Mouse (Mus musculus) forebrain, embryonic 13.5 days (tissue): Measurements from ENCODE around the gene Olfr1166. TPM values are rescaled to one million over a fixed set of nuclear protein-coding genes. Genes with fewer than 3 reads are reported as not detected.
"Not testable (repeated sequence)": the region's sequence is repeated elsewhere in the genome, so short reads cannot be mapped to it uniquely, and the experiment has no call there.

ENCODE experiments used
- ATAC-seq: fragments of 200-750 bp; cut with Nextera tagmentation; 2 replicates; pipeline ENCODE4 v1.8.0; 2017
- H3K27ac ChIP-seq: fragments of 300-500 bp; sonication (generic); 2 replicates; pipeline ENCODE4 v1.5.1; 2015; ENCODE audit warnings: inconsistent platforms, mild to moderate bottlenecking, moderate library complexity
- H3K27me3 ChIP-seq: fragments of 300-500 bp; sonication (generic); 2 replicates; pipeline ENCODE4 v1.6.1; 2015; ENCODE audit warnings: mild to moderate bottlenecking, inconsistent platforms
- H3K36me3 ChIP-seq: fragments of 300-500 bp; sonication (generic); 2 replicates; pipeline ENCODE4 v1.6.1; 2015; ENCODE audit warnings: mild to moderate bottlenecking, inconsistent platforms; ENCODE audit not compliant: poor library complexity, severe bottlenecking
- H3K4me1 ChIP-seq: fragments of 300-500 bp; sonication (generic); 2 replicates; pipeline ENCODE4 v1.6.1; 2015; ENCODE audit warnings: inconsistent platforms
- H3K4me2 ChIP-seq: fragments of 300-500 bp; sonication (generic); 2 replicates; pipeline ENCODE4 v1.6.1; 2015; ENCODE audit warnings: inconsistent platforms, mild to moderate bottlenecking, moderate library complexity
- H3K4me3 ChIP-seq: fragments of 300-500 bp; sonication (generic); 2 replicates; pipeline ENCODE4 v1.5.1; 2015; ENCODE audit warnings: mild to moderate bottlenecking, inconsistent platforms
- H3K9ac ChIP-seq: fragments of 300-500 bp; sonication (generic); 2 replicates; pipeline ENCODE4 v1.6.1; 2015; ENCODE audit warnings: mild to moderate bottlenecking, inconsistent platforms
- H3K9me3 ChIP-seq: fragments of 300-500 bp; sonication (generic); replicated peaks from 2 replicates; pipeline ENCODE4 v1.6.1; 2016; ENCODE audit warnings: inconsistent platforms
- WGBS: fragments of 180-500 bp; shearing (Covaris S2); methylation state at CpG from one replicate; pipeline ENCODE4 v1.1.7; 2015; 5-methylcytosine and 5-hydroxymethylcytosine counted together
- polyA plus RNA-seq: library from polyadenylated mRNA; unstranded; fragments of >200 nt; fragmentation: Nextera tagmentation; extraction: Ambion mirVana; gene quantifications from 2 replicates; pipeline ENCODE4 v1.2.1, GENCODE M21; 2015

The Olfr1166 gene
- not detected in 2 replicates for polyA plus RNA-seq

- ATAC-seq, result no peak
- WGBS, result 93% methylated on average over 1 of the region's 1 CpGs
- H3K9ac ChIP-seq, result no peak within 1 kb of the TSS
These were observed at the start of gene Olfr1166 for GRCm38 (mm10) chr2:88128172-88128571. Olfr1166 (minus strand) TSS chr2:88128272.

GRCm38 (mm10) chr2:88155093-88155492, 27.0 kb upstream of the Olfr1166 start, which contains the start of gene Olfr1167:
Olfr1167 (minus strand) TSS chr2:88155193.
- H3K4me2 ChIP-seq, H3K36me3 ChIP-seq, H3K9me3 ChIP-seq, H3K4me1 ChIP-seq, ATAC-seq, H3K4me3 ChIP-seq, H3K9ac ChIP-seq, H3K27ac ChIP-seq, H3K27me3 ChIP-seq: not testable (repeated sequence)
- 82% methylated on average over 1 of the region's 1 CpGs for WGBS

More at GRCm38 (mm10) chr2:88128172-88128571, at the start of gene Olfr1166:
- H3K27me3 ChIP-seq, result no peaks in the 10 kb centered on the region
- no peak within 1 kb of the TSS for H3K27ac ChIP-seq
- H3K4me1 ChIP-seq, result no peaks in the 10 kb centered on the region
- no peaks in the 10 kb centered on the region for H3K36me3 ChIP-seq
- no peak within 1 kb of the TSS for H3K4me3 ChIP-seq
- no peaks in the 10 kb centered on the region for H3K9me3 ChIP-seq
- H3K4me2 ChIP-seq, result no peak within 1 kb of the TSS

DNA sequence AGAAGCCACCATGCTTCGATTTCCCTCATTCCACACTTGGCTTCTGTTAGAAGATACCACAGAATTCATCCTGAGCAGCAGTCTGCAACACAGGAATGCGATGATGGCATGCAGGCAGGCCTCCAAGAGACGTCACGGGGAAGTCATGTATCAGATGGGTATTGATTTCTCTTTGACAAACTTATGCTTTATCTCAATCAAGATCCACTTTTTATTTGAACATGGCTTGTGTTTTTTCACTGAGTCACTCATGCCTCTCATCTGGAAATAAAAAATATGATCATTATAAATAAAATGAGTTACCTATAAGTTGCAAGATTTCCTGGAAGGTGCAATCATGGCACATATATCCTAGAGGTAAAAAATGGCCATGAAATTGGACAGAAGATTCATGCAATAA, 34.2 kb downstream of the Olfr1166 start, which contains the start of gene Olfr1164:
Gene Olfr1164 (minus strand): TSS at position 101 of the 400 bp plus-strand sequence.
- Histone ChIP-seq H3K4me3 (no peak within 1 kb of the TSS), H3K36me3 (no peaks in the 10 kb centered on the region), H3K27ac (no peak within 1 kb of the TSS), H3K27me3 (no peaks in the 10 kb centered on the region), H3K4me1 (no peaks in the 10 kb centered on the region), H3K9ac (no peak within 1 kb of the TSS), H3K4me2 (no peak within 1 kb of the TSS), H3K9me3 (no peaks in the 10 kb centered on the region)
- ATAC-seq, result no peak
- 83% methylated on average over 4 of the region's 4 CpGs for WGBS

Other genes with a start within 250 kb of the Olfr1166 start
- not detected in 2 replicates for gene Olfr1153, start 233.3 kb downstream of the Olfr1166 start, polyA plus RNA-seq
- gene Olfr1154, start 223.1 kb downstream of the Olfr1166 start, polyA plus RNA-seq, result not detected in 2 replicates
- gene Olfr1155, start 183.1 kb downstream of the Olfr1166 start, polyA plus RNA-seq, result not detected in 2 replicates
- not detected in 2 replicates for gene Olfr1156, start 175.2 kb downstream of the Olfr1166 start, polyA plus RNA-seq
- gene Olfr1157, start 160.0 kb downstream of the Olfr1166 start, polyA plus RNA-seq, result not detected in 2 replicates
- not detected in 2 replicates for gene Olfr74, start 153.6 kb downstream of the Olfr1166 start, polyA plus RNA-seq
- not detected in 2 replicates for gene Olfr1158, start 138.2 kb downstream of the Olfr1166 start, polyA plus RNA-seq
- gene Olfr1160, start 120.0 kb downstream of the Olfr1166 start, polyA plus RNA-seq, result not detected in 2 replicates
- gene Olfr1161, start 105.5 kb downstream of the Olfr1166 start, polyA plus RNA-seq, result not detected in 2 replicates
- not detected in 2 replicates for gene Olfr73, start 90.6 kb downstream of the Olfr1166 start, polyA plus RNA-seq
- gene Olfr1162, start 77.1 kb downstream of the Olfr1166 start, polyA plus RNA-seq, result not detected in 2 replicates
- gene Olfr1163, start 56.4 kb downstream of the Olfr1166 start, polyA plus RNA-seq, result not detected in 2 replicates
- gene Olfr1164, start 34.3 kb downstream of the Olfr1166 start, polyA plus RNA-seq, result not detected in 2 replicates
- not detected in 2 replicates for gene Olfr1167, start 26.9 kb upstream of the Olfr1166 start, polyA plus RNA-seq
- gene Olfr1168, start 53.6 kb upstream of the Olfr1166 start, polyA plus RNA-seq, result not detected in 2 replicates
- not detected in 2 replicates for gene Olfr1170, start 100.1 kb upstream of the Olfr1166 start, polyA plus RNA-seq
- gene Olfr1173, start 151.6 kb upstream of the Olfr1166 start, polyA plus RNA-seq, result not detected in 2 replicates
- not detected in 2 replicates for gene Olfr1174-ps, start 186.9 kb upstream of the Olfr1166 start, polyA plus RNA-seq
- not detected in 2 replicates for gene Olfr1175-ps, start 198.9 kb upstream of the Olfr1166 start, polyA plus RNA-seq
- not detected in 2 replicates for gene Olfr1176, start 208.4 kb upstream of the Olfr1166 start, polyA plus RNA-seq
- gene Olfr1177-ps, start 218.2 kb upstream of the Olfr1166 start, polyA plus RNA-seq, result not detected in 2 replicates